Mouse (Mus musculus) adrenal gland, adult 10 weeks (tissue): ENCODE results near the gene Ly6g. TPM values are rescaled to one million over a fixed set of nuclear protein-coding genes. Genes with fewer than 3 reads are reported as not detected.

ENCODE experiments used
- polyA plus RNA-seq: library from polyadenylated mRNA; stranded (reverse); fragments of 350-450 nt; fragmentation: Illumina TruSeq; extraction: RNeasy Lipid Tissue Mini Kit (QIAGEN cat#74804); gene quantifications from one replicate; pipeline ENCODE4 v1.2.3, GENCODE M21; 2014; ENCODE audit warnings: low read depth, low replicate concordance

Gene Ly6g
- polyA plus RNA-seq = not detected

GRCm38 (mm10) chr15:75154940-75155339, at the start of gene Ly6g:
TSS of gene Ly6g (plus strand) at chr15:75155240.

GRCm38 (mm10) chr15:75111861-75112630, 43.0 kb upstream of the Ly6g start, which contains the start of gene Ly6c2:
TSS of gene Ly6c2 (minus strand) at chr15:75111970.

Other genes starting within 250 kb of the Ly6g start
- not detected for gene Ly6i, start 171.8 kb upstream of the Ly6g start, polyA plus RNA-seq
- 116 TPM for gene Ly6a, start 157.2 kb upstream of the Ly6g start, polyA plus RNA-seq
- 84.1 TPM for gene Ly6c1, start 106.4 kb upstream of the Ly6g start, polyA plus RNA-seq
- gene Ly6c2, start 43.3 kb upstream of the Ly6g start, polyA plus RNA-seq = 2.5 TPM
- not detected for gene BC025446, start 61.1 kb downstream of the Ly6g start, polyA plus RNA-seq
- not detected for gene Ly6f, start 113.2 kb downstream of the Ly6g start, polyA plus RNA-seq